Mouse (Mus musculus): Measurements from ENCODE around the gene Ankrd54. TPM values are rescaled to one million over a fixed set of nuclear protein-coding genes. Genes with fewer than 3 reads are reported as not detected.

The Ankrd54 gene
- 15.1 and 15.6 TPM in 2 replicates for total RNA-seq (2017)

DNA sequence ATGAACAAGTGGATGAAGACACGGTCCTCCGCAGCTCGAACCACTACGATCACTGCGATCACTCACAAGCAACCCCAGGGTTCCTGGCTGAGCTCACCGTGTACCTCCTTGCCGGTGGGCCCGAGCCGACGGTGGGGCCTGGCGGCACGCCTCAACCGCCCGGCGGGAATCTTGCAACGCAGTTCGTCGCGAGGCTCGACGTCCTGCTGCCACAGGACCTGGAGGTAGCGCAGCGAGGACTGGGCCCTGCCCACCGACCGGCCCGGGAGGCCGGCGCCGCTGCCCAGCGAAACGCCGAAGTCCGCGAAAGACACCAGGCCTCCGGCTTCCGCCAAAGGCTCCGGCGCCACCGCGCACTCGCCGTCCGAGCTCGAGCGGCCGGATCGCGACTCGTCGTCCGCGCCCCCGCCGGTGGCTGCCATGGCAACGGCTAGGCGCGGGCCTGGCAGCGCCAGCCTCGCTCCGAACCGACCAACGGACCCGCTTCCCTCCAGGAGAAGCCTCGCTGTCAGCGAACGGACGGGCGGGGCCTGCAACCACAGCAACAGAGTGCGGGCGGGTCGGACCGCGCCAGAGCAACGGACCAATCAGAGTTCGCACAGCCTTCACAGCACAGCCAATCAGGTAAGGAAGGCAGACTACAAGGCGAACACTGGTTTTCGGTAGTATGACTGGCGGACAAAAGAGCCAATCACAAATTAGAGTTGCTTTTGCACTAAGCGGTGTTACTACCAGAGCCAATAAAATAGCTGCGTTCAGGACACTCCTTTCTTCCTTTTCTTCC is at the start of gene Ankrd54:
Ankrd54 (minus strand) TSS at position 518 of the 784 bp plus-strand sequence.
- ATAC-seq (replicated peaks in 1 of 2; ENCODE audit: insufficient read depth in 1 of 2, low FRiP score in 2 of 2, low TSS enrichment in 1 of 2, low read depth in 1 of 2, poor library complexity in 2 of 2, severe bottlenecking in 2 of 2) = peak; percentile 97 to 99

DNA sequence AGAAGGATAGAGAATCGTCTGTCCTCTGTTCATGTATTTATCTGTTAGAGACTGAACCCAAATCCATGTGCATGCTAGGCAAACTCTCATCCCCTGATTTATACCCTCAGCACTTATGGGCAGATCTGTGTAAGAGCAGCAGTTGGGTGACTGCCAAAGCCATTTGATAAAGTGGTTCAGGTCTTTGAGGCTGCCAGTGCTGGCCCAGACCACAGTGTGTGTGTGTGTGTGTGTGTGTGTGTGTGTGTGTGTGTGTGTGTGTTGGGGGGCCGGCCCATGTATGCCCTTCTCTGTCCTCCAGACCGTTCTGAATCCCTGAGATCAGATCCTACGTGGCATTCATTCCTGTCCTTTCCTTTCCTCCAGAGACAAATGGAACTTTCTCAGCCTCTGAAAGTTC is 49.1 kb upstream of the Ankrd54 start:
- ATAC-seq (replicated peaks in 1 of 2; ENCODE audit: insufficient read depth in 1 of 2, low FRiP score in 2 of 2, low TSS enrichment in 1 of 2, low read depth in 1 of 2, poor library complexity in 2 of 2, severe bottlenecking in 2 of 2) = no peak

DNA sequence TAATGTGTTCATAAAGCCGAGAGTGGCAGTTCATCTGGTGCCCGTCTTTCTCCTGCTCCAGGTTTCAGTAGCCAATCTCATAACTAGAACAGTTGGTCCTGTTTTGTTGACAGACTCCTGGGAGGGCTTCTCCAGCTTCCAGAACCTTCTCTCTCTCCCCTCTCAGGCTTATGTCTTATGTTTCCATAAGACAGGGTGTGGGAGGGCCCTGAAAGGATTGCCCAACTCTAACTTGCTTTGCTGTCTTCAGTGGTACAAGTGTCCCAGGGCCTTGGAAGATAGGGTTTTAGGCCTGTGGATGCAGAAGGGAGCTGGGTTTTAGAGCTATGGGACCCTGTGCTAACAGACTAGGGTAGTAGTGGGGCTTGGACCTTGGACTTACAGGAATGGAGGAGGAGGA is 47.8 kb upstream of the Ankrd54 start:
- no peak for ATAC-seq (replicated peaks in 1 of 2; ENCODE audit: insufficient read depth in 1 of 2, low FRiP score in 2 of 2, low TSS enrichment in 1 of 2, low read depth in 1 of 2, poor library complexity in 2 of 2, severe bottlenecking in 2 of 2)

DNA sequence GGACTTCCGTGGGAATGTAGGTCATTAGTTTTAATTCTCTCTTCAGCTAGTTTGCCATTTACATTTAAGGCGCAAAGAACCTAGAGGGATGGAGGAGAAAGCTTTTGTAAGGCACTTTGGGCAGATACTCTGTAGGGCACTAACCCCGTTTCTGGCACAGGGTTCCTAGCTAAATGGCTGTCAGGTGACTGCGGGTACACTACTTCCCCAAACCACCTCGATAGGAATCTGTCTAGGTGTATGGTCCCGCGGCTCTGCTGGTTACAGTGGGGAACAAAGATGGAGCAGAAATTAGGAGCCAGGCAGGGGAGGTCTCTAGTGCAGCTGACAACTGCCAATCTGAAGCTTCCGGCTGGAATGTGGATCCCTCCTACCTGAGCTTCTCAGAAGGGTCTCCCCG is 47.3 kb upstream of the Ankrd54 start:
- peak in 1 of 2 experiments; percentile 43; a peak in 1 of 4 replicates for ATAC-seq (replicated peaks in 1 of 2; ENCODE audit: insufficient read depth in 1 of 2, low FRiP score in 2 of 2, low TSS enrichment in 1 of 2, low read depth in 1 of 2, poor library complexity in 2 of 2, severe bottlenecking in 2 of 2)

DNA sequence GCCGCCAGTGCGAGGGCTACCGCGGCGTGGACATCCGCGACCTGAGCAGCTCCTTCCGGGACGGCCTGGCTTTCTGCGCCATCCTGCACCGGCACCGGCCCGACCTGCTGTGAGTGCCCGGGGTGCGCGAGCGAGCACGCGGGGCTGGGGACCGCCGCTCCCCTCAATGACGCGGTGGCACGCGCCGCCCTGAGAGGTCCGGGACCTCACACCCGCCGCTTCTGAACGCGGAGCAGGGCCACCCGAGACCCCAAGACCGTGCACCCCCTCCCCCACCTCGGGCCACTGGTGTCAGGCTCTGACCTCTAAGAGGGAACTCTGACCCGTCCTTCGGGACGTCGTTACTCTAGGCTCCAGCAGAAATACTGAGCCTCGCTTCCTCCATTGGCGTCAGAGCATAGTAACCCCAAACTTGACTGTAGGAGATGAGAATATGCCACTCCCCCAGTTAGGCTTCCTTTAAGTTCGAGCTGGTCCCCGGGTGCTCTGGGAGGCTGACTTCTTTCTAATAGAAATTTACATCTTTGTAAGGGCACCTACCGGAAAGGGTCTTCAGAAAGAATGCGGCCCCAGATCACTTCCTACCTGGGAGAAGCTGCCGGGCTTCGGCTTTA is 46.7 kb upstream of the Ankrd54 start:
- peak in 1 of 2 experiments; percentile 36; a peak in 3 of 4 replicates for ATAC-seq (replicated peaks in 1 of 2; ENCODE audit: insufficient read depth in 1 of 2, low FRiP score in 2 of 2, low TSS enrichment in 1 of 2, low read depth in 1 of 2, poor library complexity in 2 of 2, severe bottlenecking in 2 of 2)

DNA sequence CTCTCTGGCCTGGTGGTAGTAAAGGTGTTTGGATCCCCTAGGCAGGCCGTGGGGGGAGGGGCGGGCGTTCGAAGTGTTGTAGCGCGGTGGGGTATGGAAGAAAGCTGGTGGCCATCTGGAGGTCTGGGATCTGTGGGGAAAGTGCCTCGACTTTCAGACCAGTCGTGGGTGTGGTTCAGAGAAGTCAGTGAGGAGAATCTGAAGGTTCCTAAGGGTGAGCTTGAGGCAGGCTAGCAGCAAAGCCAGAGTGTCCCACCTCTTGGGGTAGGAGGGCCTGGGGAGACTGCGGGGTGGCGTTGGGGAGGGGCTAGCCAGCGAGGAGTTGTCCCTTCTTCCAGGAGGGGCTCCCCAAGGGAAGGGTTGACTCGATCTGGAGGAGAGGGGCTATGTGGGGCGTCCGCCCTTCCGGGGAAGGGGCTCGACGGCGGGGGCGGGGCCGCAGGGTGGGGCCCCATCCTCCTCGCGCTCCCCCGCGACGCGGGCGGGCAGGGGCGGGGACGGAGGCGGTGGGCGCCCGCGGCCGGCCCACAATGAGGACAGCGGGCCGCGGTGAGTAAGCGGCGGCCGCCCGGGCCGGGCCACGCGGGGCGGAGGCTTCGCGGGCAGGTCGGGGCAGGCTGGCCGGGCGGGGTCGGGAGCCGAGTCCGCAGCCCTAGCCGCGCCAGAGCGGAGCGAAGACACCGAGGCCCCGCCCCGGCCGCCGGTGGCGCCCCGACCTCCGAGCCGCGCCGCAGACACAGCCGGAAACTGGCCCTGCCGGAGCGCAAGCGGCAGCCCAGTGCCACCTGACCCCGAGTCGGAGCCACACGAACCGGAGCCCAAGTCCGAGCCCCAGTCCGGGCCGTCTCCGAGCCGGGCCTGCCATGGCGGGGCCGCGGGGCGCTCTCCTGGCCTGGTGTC is 46.0 kb upstream of the Ankrd54 start, which contains the start of gene Micall1:
Micall1 (plus strand) TSS at position 478 of the 900 bp plus-strand sequence.
- peak; percentile 20 to 41; a peak in 2 of 4 replicates for ATAC-seq (replicated peaks in 1 of 2; ENCODE audit: insufficient read depth in 1 of 2, low FRiP score in 2 of 2, low TSS enrichment in 1 of 2, low read depth in 1 of 2, poor library complexity in 2 of 2, severe bottlenecking in 2 of 2)

DNA sequence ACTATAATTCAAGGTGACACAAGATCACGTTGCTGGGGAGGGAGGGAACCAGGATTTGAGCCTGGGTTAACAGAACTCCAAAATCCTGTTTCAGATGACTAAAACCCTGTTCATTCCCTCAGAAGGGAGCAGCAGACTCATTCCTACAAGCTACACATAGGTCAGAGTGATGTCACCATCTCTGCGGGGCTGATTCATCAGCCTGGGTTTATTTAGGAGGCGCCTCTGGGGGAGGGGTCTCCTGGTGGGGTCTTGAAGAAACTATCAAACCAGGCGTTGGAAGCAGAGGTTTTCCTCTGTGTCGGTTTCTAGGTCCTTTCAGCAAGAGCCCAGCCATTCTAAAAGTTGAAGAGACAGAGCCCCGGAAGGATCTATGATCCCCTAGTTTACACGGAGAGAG is 45.3 kb upstream of the Ankrd54 start:
- ATAC-seq (replicated peaks in 1 of 2; ENCODE audit: insufficient read depth in 1 of 2, low FRiP score in 2 of 2, low TSS enrichment in 1 of 2, low read depth in 1 of 2, poor library complexity in 2 of 2, severe bottlenecking in 2 of 2) = no peak

DNA sequence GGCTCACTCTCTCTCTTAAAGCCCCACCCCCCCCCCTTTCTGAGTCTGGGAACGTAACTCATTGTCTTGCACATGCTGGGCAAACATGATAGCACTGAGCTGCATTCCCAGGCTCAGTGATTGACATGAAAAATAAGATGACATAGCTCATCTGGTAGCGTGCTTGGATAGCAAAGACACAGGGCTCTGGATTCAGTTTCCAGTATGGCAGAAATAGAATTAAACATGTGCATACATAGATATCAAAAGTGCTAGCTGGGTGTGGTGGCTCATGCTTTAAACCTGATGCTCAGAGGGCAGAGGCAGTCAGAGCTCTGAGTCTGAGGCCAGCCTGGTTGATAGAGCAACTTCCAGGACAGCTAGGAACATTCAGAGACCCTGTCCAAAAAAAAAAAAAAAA is 43.1 kb upstream of the Ankrd54 start:
- ATAC-seq (replicated peaks in 1 of 2; ENCODE audit: insufficient read depth in 1 of 2, low FRiP score in 2 of 2, low TSS enrichment in 1 of 2, low read depth in 1 of 2, poor library complexity in 2 of 2, severe bottlenecking in 2 of 2) = no peak

DNA sequence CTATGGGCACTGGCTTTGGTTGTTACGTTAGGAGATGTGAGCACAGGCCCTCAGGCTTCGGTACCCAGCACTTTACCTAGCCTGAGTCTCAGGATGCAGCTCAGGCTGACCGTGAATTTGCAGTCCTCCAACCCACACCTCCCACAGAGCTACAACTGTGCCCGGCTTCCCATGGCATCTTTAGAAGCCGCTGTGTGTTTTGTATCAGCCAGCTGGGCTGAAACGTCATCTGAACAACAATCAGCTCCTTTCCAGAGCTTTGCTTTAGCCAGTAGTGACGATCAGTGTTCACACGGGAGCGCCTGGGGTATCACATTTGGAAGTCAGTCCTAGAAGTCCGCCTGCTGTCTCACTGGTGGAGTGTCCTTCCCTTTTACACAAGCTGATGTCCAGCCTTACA is 40.6 kb upstream of the Ankrd54 start:
- ATAC-seq (replicated peaks in 1 of 2; ENCODE audit: insufficient read depth in 1 of 2, low FRiP score in 2 of 2, low TSS enrichment in 1 of 2, low read depth in 1 of 2, poor library complexity in 2 of 2, severe bottlenecking in 2 of 2) = no peak

DNA sequence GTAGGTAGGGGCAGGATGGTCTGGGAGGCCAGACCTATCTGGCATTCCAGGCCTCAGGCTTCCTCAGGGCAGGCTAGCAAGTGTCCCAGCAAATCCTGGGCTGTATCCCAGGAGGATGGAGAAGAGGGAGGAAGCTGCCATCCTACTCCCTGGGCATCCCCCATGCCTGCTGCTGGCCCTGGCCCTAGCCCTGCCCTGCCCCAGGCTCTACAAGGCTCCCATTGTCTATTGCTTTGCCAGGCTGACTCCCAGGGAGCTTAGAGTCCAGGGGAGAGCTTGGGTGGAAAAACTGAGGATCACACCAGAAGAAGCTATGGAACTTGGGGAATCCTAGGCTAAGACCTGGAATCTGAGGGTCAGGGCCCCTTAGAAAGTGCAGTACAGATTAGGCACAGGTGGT is 38.8 kb upstream of the Ankrd54 start:
- no peak for ATAC-seq (replicated peaks in 1 of 2; ENCODE audit: insufficient read depth in 1 of 2, low FRiP score in 2 of 2, low TSS enrichment in 1 of 2, low read depth in 1 of 2, poor library complexity in 2 of 2, severe bottlenecking in 2 of 2)

DNA sequence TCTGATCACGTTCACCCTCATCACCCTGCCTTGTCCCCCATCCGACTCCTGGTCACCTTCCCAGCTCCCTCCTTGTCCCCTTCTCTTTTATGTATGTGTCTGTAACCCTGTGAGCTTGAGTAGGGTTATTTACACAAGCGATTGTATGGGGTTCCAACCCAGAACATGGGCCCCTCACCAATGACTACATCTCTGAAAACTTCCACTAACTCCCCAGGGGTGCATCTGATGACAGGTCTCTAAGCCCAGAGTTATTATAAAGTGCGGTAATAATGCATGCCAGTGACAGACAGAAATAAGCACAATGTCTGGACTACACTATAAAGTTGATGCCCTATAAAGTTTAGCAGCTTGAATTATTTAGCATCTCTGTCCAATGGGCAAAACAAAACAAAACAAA is 37.7 kb upstream of the Ankrd54 start:
- ATAC-seq (replicated peaks in 1 of 2; ENCODE audit: insufficient read depth in 1 of 2, low FRiP score in 2 of 2, low TSS enrichment in 1 of 2, low read depth in 1 of 2, poor library complexity in 2 of 2, severe bottlenecking in 2 of 2) = no peak

DNA sequence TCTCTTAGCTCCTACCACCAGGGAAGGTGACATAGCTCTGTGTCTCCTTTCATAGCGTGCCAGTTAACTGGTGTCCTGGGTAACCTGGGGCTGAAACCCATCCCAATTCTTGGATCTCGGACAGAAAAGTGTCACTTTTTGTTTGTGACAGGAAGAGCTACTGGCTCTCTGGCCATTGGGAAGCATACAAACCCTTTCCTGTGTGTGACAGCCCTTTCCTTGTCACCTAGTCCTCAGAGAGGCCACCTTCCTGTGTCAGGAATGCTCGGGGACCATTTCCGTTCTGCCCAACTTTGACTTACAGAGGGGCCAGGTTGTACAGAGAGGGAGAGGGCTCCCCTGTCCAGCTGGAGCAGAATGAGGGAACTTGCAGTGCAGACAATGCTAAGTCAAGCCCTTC is 36.8 kb upstream of the Ankrd54 start:
- ATAC-seq (replicated peaks in 1 of 2; ENCODE audit: insufficient read depth in 1 of 2, low FRiP score in 2 of 2, low TSS enrichment in 1 of 2, low read depth in 1 of 2, poor library complexity in 2 of 2, severe bottlenecking in 2 of 2) = no peak

DNA sequence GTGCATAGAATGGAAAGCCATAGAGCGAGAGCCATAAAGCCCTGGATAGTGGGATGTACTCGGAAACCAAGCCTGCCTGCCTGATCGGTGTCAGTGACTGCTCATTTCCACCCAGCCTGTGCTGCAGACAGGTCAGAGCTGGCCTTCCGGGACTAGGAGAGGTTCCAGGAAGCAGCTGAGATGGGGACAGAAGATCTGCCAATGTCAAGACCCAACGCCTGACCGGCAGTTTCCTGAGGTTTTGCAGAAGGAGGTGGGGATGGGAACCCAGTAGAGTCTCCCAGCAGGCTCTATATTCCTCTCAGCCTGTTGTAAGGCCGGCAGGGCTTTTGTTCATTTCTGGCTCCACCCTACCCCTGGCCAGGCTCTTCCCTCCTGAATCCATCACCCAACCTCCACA is 36.2 kb upstream of the Ankrd54 start:
- no peak; a peak in 1 of 4 replicates for ATAC-seq (replicated peaks in 1 of 2; ENCODE audit: insufficient read depth in 1 of 2, low FRiP score in 2 of 2, low TSS enrichment in 1 of 2, low read depth in 1 of 2, poor library complexity in 2 of 2, severe bottlenecking in 2 of 2)

DNA sequence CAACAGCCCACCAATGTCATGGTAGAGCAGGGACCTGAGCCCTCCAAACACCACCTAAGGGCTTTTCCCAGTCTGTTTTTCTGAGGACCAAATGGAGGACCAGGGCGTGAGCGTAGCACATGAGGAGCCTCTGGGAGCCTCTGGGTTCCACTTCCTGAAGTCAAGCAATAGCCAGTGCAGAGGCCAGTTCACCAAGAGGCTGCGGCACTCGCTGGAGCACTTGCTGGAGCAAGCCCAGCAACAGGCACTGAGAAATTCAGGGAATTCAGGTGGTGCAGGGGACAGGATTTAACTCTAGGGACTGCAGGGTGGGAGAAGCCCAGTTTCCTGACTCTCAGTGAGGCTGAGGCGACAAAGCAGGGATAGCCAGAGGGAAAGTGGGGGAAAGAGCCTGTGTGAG is 35.5 kb upstream of the Ankrd54 start:
- ATAC-seq (replicated peaks in 1 of 2; ENCODE audit: insufficient read depth in 1 of 2, low FRiP score in 2 of 2, low TSS enrichment in 1 of 2, low read depth in 1 of 2, poor library complexity in 2 of 2, severe bottlenecking in 2 of 2) = no peak

DNA sequence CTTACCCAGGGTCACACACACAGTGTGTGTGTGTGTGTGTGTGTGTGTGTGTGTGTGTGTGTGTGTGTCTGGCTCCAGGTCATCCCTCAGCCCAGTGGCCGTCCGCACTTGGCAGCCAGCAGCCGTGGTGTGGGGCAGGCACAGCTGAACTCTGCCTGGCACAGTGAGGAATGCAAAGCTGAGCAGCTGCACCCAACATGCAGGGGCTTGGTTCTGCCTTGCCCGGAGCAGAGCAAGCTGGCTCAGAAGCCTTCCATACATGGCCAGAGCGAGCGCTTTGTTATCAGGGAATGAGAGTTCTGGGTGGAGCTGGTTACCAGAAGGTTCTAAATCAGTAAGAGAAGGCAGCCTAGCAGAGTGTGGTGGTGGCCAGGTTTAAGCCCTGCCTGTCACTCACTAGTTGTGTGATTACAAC is 34.9 kb upstream of the Ankrd54 start:
- ATAC-seq (replicated peaks in 1 of 2; ENCODE audit: insufficient read depth in 1 of 2, low FRiP score in 2 of 2, low TSS enrichment in 1 of 2, low read depth in 1 of 2, poor library complexity in 2 of 2, severe bottlenecking in 2 of 2) = no peak

DNA sequence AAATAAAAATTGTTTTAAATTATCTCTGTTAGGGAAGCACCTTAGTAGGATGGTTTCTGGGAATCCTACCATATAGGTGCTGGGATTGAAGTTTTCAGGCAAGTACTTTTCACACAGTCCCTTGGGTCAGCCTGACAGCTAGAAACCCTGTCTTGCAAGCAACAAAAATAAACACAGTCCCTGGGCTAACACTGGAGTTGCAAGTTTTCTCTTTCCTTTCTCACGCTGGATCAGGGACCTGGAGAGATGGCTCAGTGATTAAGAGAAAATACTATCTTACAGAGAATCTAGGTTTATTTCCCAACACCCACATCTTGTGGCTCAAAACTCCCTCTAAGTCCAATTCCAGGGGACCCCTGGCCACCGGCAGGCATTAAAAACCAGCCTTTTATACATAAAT is 34.4 kb upstream of the Ankrd54 start:
- ATAC-seq (replicated peaks in 1 of 2; ENCODE audit: insufficient read depth in 1 of 2, low FRiP score in 2 of 2, low TSS enrichment in 1 of 2, low read depth in 1 of 2, poor library complexity in 2 of 2, severe bottlenecking in 2 of 2) = no peak

DNA sequence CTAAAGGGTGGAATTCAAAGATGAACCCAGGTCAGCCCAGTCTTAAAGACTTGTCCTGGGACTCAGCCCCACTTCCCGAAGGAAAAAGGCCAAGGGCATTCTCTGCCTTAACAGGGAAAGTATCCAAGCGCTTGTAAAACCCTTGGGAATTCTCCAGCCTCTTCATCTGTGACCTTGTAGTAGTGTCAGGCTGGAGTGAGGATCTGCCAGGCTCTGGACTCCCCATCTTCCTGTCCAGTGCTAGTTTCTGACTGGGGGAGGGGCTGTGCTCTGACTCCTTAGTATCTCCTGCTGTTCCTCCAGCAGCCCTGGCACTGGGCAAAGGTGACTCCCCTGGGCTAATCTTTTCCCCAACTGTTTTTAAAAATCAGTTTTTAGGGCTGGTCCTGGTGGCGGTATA is 33.9 kb upstream of the Ankrd54 start:
- ATAC-seq (replicated peaks in 1 of 2; ENCODE audit: insufficient read depth in 1 of 2, low FRiP score in 2 of 2, low TSS enrichment in 1 of 2, low read depth in 1 of 2, poor library complexity in 2 of 2, severe bottlenecking in 2 of 2) = no peak

DNA sequence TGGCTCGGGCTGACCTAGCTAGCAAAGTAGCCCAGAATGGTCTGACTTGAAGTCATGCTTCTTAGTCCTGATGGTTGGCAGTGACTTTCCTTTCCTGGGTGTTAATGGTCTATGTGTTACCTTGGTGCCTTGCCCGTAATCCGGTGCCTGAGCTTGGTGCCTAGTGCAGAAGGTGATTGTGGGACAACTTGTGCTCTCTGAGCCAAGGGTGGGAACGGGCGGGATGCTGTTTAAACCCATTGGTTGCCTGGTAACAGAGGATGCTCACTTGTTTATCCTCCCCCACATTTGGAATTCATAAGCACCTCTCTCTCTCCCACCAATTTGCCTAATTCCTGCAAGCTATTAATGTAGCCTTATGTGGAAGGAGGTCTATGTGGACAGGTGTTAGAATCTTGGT is 32.8 kb upstream of the Ankrd54 start:
- no peak for ATAC-seq (replicated peaks in 1 of 2; ENCODE audit: insufficient read depth in 1 of 2, low FRiP score in 2 of 2, low TSS enrichment in 1 of 2, low read depth in 1 of 2, poor library complexity in 2 of 2, severe bottlenecking in 2 of 2)
